Mouse (Mus musculus): ENCODE data around the gene Mymk.
A peak's percentile ranks its signal among the peaks of the same experiment; 100 is the strongest.

The Mymk gene

GRCm38 (mm10) chr2:27071978-27072377 lies at the start of gene Mymk:
Gene Mymk (minus strand): TSS chr2:27072179.
- DNase-seq (ENCODE audit: low read depth, low spot score) = no peak

- no peak for DNase-seq (ENCODE audit: low read depth, low spot score)
Observed at GRCm38 (mm10) chr2:27120241-27120641, 48.3 kb upstream of the Mymk start.

- no peak for DNase-seq (ENCODE audit: low read depth, low spot score)
Observed at GRCm38 (mm10) chr2:27119766-27120165, 47.8 kb upstream of the Mymk start.

- no peak for DNase-seq (ENCODE audit: low read depth, low spot score)
Observed at GRCm38 (mm10) chr2:27118452-27118851, 46.5 kb upstream of the Mymk start.

- no peak for DNase-seq (ENCODE audit: low read depth, low spot score)
Observed at GRCm38 (mm10) chr2:27114169-27114568, 42.2 kb upstream of the Mymk start.

- DNase-seq (ENCODE audit: low read depth, low spot score) = no peak
Observed at GRCm38 (mm10) chr2:27112585-27112984, 40.6 kb upstream of the Mymk start.

GRCm38 (mm10) chr2:27109052-27109451 lies 37.1 kb upstream of the Mymk start:
- DNase-seq (ENCODE audit: low read depth, low spot score) = no peak

GRCm38 (mm10) chr2:27108144-27108543 lies 36.2 kb upstream of the Mymk start:
- DNase-seq (ENCODE audit: low read depth, low spot score) = no peak

- DNase-seq (ENCODE audit: low read depth, low spot score) = peak; percentile 29
Observed at GRCm38 (mm10) chr2:27106816-27107215, 34.8 kb upstream of the Mymk start.

- DNase-seq (ENCODE audit: low read depth, low spot score) = no peak
Observed at GRCm38 (mm10) chr2:27103554-27103953, 31.6 kb upstream of the Mymk start.

GRCm38 (mm10) chr2:27097776-27098175 lies 25.8 kb upstream of the Mymk start:
- DNase-seq (ENCODE audit: low read depth, low spot score) = no peak

- DNase-seq (ENCODE audit: low read depth, low spot score) = no peak
Observed at GRCm38 (mm10) chr2:27097241-27097656, 25.3 kb upstream of the Mymk start.

GRCm38 (mm10) chr2:27096341-27096981 lies 24.5 kb upstream of the Mymk start:
- no peak for DNase-seq (ENCODE audit: low read depth, low spot score)

GRCm38 (mm10) chr2:27095178-27095577 lies 23.2 kb upstream of the Mymk start:
- no peak for DNase-seq (ENCODE audit: low read depth, low spot score)

- no peak for DNase-seq (ENCODE audit: low read depth, low spot score)
Observed at GRCm38 (mm10) chr2:27089238-27089637, 17.3 kb upstream of the Mymk start.

GRCm38 (mm10) chr2:27088700-27089099 lies 16.7 kb upstream of the Mymk start:
- DNase-seq (ENCODE audit: low read depth, low spot score) = no peak

GRCm38 (mm10) chr2:27088071-27088644 lies 16.2 kb upstream of the Mymk start:
- no peak for DNase-seq (ENCODE audit: low read depth, low spot score)

GRCm38 (mm10) chr2:27087581-27087980 lies 15.6 kb upstream of the Mymk start:
- DNase-seq (ENCODE audit: low read depth, low spot score) = no peak

- DNase-seq (ENCODE audit: low read depth, low spot score) = no peak
Observed at GRCm38 (mm10) chr2:27086483-27087010, 14.6 kb upstream of the Mymk start.

GRCm38 (mm10) chr2:27085801-27086200 lies 13.8 kb upstream of the Mymk start:
- DNase-seq (ENCODE audit: low read depth, low spot score) = no peak

- DNase-seq (ENCODE audit: low read depth, low spot score) = no peak
Observed at GRCm38 (mm10) chr2:27084963-27085362, 13.0 kb upstream of the Mymk start.

- no peak for DNase-seq (ENCODE audit: low read depth, low spot score)
Observed at GRCm38 (mm10) chr2:27083761-27084475, 11.9 kb upstream of the Mymk start.

GRCm38 (mm10) chr2:27079649-27080048 lies 7.7 kb upstream of the Mymk start:
- no peak for DNase-seq (ENCODE audit: low read depth, low spot score)

All from retina, adult 2 months (tissue).